Mouse (Mus musculus) megakaryocyte-erythroid progenitor cell, adult 5-6 weeks (primary cell): Measurements from ENCODE around the gene Eftud2. TPM values are rescaled to one million over a fixed set of nuclear protein-coding genes. Genes with fewer than 3 reads are reported as not detected.

Experiments
- ATAC-seq: replicated peaks from 2 replicates; pipeline ENCODE4 v1.8.0; 2016; ENCODE audit warnings: mild to moderate bottlenecking, inconsistent platforms; ENCODE audit not compliant: severe bottlenecking, poor library complexity, low FRiP score, low TSS enrichment
- total RNA-seq, 2 experiments: library from RNA; stranded (forward) in 1 of 2; stranded (reverse) in 1 of 2; fragments of 200-1000, 215-1000 nt in 1 of 2; fragments of >200 nt in 1 of 2; fragmentation: Nextera tagmentation in 1 of 2; gene quantifications; 2 replicates each; pipeline ENCODE4 v1.2.3; 2014 to 2017

Eftud2 gene
- total RNA-seq (2014; fragmentation: Nextera tagmentation) (335 and 342 TPM in 2 replicates), total RNA-seq (2017) (171 and 175 TPM in 2 replicates)

- peak; percentile 78 for ATAC-seq
These were observed at the start of gene Eftud2, which contains the start of gene Ccdc103 for GRCm38 (mm10) chr11:102880585-102881313. Gene Eftud2, minus strand, starts transcription at chr11:102880985. Gene Ccdc103, plus strand, starts transcription at chr11:102881204.

GRCm38 (mm10) chr11:102925351-102925717, 44.5 kb upstream of the Eftud2 start:
- peak; percentile 64 for ATAC-seq

GRCm38 (mm10) chr11:102924557-102925350, 44.0 kb upstream of the Eftud2 start, which contains the start of gene Kif18b:
Gene Kif18b, minus strand, starts transcription at chr11:102925124.
- peak; percentile 95 for ATAC-seq

- ATAC-seq: no peak
These were observed 40.7 kb upstream of the Eftud2 start for GRCm38 (mm10) chr11:102921491-102921890.

- no peak for ATAC-seq
These were observed 37.3 kb upstream of the Eftud2 start for GRCm38 (mm10) chr11:102918077-102918476.

GRCm38 (mm10) chr11:102915380-102915779, 34.6 kb upstream of the Eftud2 start:
- ATAC-seq: no peak

GRCm38 (mm10) chr11:102911376-102911775, 30.6 kb upstream of the Eftud2 start:
- no peak for ATAC-seq

- ATAC-seq: no peak
These were observed 22.9 kb upstream of the Eftud2 start for GRCm38 (mm10) chr11:102903654-102904053.

GRCm38 (mm10) chr11:102902107-102902506, 21.3 kb upstream of the Eftud2 start:
- ATAC-seq: no peak

GRCm38 (mm10) chr11:102901199-102901598, 20.4 kb upstream of the Eftud2 start:
- ATAC-seq: peak; percentile 24; the same call in 1 of the 2 replicates

- ATAC-seq: peak; percentile 55
These were observed 20.0 kb upstream of the Eftud2 start, which contains the start of gene Gfap for GRCm38 (mm10) chr11:102900763-102901162. Gene Gfap, minus strand, starts transcription at chr11:102900912.

- no peak for ATAC-seq
These were observed 17.6 kb upstream of the Eftud2 start for GRCm38 (mm10) chr11:102898408-102898807.

- no peak for ATAC-seq
These were observed 15.9 kb upstream of the Eftud2 start for GRCm38 (mm10) chr11:102896641-102897040.

- peak; percentile 90 for ATAC-seq
These were observed 15.0 kb upstream of the Eftud2 start for GRCm38 (mm10) chr11:102895779-102896178.

- ATAC-seq: no peak
These were observed 13.9 kb upstream of the Eftud2 start for GRCm38 (mm10) chr11:102894716-102895115.

- peak; percentile 83 for ATAC-seq
These were observed 12.3 kb upstream of the Eftud2 start for GRCm38 (mm10) chr11:102893015-102893651.

GRCm38 (mm10) chr11:102890096-102890495, 9.3 kb upstream of the Eftud2 start:
- ATAC-seq: no peak

- ATAC-seq: no peak
These were observed 7.3 kb upstream of the Eftud2 start for GRCm38 (mm10) chr11:102888135-102888534.

GRCm38 (mm10) chr11:102887433-102887832, 6.6 kb upstream of the Eftud2 start:
- ATAC-seq: no peak
